Mouse (Mus musculus): ENCODE results near the gene Fbxl14. TPM values are rescaled to one million over a fixed set of nuclear protein-coding genes. Genes with fewer than 3 reads are reported as not detected.

Gene Fbxl14
- total RNA-seq, 4 experiments from 2014 or later, result 35.2 to 38.8 (median 36.3) TPM

GRCm38 (mm10) chr6:119500086-119500485 lies 20.6 kb downstream of the Fbxl14 start:
- DNase-seq, result no peak

GRCm38 (mm10) chr6:119502031-119502430 lies 22.6 kb downstream of the Fbxl14 start:
- no peak for DNase-seq

DNA sequence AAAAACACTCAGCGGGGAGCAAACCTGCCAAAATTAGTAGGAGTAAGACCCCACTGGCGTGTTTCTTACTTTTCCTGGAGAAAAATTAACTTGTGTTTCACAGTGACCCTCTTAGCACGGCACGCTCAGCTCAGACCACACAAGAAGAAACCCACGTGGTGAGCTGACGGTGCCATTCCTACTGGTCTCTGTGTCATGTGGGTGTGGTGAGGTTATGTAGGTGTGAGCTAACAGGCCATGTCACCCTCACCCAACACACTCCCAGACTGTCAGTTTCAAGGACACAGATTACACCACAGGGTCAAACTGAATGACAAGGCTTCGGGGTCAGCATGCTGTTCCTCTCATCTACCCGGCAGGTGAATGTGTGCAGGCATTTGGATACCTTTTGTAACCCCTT lies 25.3 kb downstream of the Fbxl14 start:
- no peak for DNase-seq

DNA sequence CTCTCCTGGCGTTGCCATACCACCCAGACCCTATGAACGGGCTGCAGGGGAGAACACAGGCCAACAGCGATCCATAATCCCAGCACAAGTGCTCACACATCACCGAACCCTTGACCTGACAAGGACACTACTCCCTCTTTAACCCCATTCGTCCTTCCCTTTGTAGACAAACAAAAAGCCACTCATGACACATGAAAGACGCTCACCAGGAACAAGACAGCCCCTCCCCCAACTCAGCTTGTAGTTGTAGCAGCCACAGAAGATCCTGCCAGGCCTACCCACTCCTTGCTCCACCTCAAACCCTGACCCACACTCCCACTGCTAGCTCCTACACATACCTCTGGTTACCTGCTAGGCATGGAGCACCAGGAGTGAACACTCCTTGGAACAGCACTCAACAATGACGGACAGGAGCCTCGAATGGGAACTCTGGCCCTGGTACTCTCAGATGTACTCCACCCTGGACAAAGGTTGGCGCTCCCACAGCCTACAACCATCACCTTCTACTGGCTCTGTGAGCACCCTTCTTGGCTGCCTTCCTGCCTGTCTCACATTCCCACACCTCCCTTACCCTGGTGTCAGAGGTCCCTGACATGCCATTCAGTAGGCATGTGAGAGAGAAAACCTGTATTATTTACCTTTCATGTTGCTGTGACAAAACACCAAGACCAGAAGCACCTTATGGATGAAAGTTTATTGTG lies 26.2 kb downstream of the Fbxl14 start:
- no peak for DNase-seq

- no peak for DNase-seq
Observed at GRCm38 (mm10) chr6:119508221-119508620, 28.8 kb downstream of the Fbxl14 start.

DNA sequence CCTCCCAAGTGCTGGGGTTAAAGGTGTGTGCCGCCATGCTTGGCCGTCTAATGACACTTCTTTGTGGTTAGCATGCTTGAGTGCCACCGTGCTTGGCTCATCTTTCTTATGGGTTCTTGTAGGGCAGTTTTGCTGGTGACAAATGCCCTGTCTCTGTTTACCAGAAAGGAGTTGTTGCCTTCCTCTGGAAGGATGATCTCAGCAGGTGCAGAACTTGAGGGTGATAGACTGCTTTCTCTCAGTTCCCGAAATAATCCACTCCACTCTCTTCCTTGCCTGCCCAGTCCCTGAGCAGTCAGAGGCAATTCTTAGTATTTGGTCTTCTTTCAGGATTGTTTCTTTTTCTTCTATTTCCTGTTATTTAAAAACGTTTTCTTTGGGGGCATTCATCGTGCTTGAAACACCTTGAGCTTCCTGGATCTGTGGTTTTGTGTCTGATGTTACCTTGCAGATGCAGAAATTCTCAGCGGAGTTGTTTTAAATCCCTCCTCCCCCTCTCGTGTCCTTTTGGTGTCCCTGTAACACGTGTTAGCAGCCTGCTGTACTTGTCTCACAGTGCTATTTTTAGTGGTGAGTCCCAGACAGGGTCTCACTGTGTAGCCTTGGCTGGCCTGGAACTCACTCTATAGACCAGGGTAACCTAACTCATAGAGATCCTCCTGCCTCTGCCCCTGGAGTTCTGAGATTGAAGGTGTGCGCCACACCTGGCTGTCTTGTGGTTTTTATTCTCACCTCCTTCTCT lies 29.3 kb downstream of the Fbxl14 start:
- no peak for DNase-seq

DNA sequence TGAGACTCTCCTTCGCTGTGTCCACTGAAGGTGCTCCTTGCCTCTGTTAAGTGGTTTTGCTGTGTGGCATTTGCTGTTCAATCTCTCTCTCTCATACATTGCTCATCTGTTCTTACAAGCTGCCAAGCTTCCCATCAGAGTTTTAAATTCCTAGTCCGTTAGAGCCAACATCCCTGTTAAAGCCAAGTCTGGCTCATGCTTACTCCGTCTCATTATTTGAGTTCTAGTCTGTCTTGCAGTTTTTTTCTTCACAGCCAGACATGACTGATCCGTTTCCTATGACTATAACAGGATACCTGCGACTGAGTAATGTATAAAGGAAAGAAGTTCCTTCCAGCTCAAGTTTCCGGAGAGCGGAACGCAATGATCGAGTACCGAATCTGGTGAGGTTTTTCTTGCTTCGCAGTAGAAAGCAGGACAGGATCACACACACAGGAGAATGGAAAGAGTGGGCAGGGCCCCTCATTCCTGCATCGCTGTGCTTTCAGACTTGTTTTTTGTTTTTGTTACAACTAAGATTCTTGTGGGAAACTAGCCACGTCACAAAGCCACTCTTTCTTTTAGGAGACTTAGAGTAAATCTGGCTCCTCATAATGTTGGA lies 30.1 kb downstream of the Fbxl14 start:
- DNase-seq, result no peak

GRCm38 (mm10) chr6:119512701-119513100 lies 33.2 kb downstream of the Fbxl14 start:
- DNase-seq, result no peak

GRCm38 (mm10) chr6:119513452-119513851 lies 34.0 kb downstream of the Fbxl14 start:
- no peak for DNase-seq

DNA sequence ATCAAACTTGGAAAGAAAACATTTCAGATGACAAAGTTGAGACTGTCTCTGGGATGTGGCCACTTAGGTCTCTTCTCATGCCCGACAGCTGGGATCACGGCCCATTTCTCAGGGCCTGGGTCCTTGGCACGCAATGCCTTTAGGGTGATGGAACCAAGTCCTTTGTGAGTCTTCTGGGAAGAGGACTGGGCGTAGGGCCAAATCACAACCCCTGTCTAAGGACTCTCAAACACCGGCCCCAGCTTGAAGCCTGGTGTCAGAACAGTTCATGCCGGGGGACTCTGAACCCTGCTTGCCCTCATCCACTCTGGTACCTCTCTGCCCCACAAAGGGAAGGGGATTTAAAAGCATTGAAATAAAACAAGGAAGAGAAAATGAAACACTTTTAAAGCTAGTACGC lies 34.6 kb downstream of the Fbxl14 start:
- DNase-seq, result no peak

DNA sequence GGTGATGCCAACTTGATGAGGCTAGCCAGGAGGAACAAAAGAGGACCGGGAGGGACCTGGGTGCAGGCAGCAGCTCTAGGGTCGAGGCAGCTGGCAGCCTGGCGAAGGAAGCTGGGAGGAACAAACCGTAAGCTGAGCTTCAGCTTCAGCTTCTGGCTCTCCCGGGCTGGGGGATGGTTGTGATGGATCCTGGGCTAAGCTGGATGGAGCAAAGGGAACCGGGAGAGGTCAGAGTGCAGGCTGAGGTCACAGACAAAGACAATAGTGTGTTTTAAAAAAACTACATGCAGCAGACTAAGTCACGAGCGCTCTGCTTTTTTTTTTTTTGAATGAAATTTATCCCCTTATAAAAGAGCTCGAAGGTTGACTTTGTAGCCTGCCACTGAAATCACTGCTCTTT lies 41.3 kb downstream of the Fbxl14 start:
- no peak for DNase-seq

DNA sequence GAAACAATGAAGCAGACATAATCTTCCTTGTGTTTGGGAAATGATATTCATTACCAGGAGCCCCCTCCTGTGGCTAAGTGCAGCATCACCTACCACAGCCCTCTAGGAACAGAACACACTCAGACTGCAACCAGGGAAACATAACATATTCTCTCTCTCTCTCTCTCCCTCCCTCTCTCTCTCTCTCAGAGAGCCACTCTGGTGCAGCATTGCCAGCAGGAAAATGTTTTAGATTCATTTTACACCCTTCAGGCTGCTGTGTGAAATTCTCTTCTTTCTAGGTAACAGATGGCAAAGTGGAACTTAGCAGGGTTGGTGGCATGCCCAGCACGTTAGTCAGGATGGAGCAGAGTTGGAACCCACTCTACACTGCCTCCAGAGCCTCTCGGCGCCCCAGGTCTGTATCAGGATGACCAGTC lies 42.0 kb downstream of the Fbxl14 start:
- DNase-seq, result no peak

DNA sequence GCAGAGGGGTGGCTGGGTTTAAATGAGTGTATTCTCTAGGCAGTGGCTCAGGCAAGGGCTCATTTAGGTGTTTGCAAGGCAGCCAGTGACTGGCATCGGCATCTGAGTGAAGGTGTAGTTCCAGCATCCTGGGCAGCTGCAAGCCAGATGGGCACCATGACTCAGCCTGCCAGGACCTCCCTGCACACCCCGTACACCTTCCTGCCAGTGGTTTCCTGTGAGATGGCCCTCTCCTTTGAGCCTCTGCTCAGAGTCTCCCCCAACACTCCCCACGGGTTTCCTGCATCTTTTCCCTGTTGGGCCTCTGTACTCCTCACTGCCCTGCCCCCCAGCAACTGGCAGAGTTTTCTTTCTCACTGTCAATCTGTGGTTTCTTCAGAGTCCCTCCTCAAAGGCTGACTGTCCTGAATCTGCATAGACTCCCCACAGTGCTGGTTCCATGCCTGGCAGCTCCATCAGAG lies 42.5 kb downstream of the Fbxl14 start:
- DNase-seq, result no peak

GRCm38 (mm10) chr6:119526498-119526897 lies 47.0 kb downstream of the Fbxl14 start:
- no peak for DNase-seq

- no peak for DNase-seq
Observed at GRCm38 (mm10) chr6:119529659-119530058, 50.2 kb downstream of the Fbxl14 start.

Other genes with a start within 250 kb of the Fbxl14 start
- under 1 TPM in 3 of 4 experiments, not detected in 1; 0.24 to 0.62 (median 0.24) TPM for gene Cacna2d4, start 243.1 kb upstream of the Fbxl14 start, total RNA-seq (2022)
- gene Lrtm2, start 148.9 kb upstream of the Fbxl14 start, total RNA-seq (2022), result under 1 TPM in 3 of 4 experiments, not detected in 1; 0.17 to 0.34 (median 0.24) TPM
- gene Adipor2, start 62.0 kb upstream of the Fbxl14 start, total RNA-seq (2022), result 100 to 1,000 TPM in 3 of 4 experiments, 10 to 100 TPM in 1; 81.4 to 148 (median 128) TPM
- 1 to 10 TPM; 1.7 to 4.7 (median 3.5) TPM for gene Wnt5b, start 64.7 kb downstream of the Fbxl14 start, total RNA-seq (2022)